In the genomic region with DNA sequence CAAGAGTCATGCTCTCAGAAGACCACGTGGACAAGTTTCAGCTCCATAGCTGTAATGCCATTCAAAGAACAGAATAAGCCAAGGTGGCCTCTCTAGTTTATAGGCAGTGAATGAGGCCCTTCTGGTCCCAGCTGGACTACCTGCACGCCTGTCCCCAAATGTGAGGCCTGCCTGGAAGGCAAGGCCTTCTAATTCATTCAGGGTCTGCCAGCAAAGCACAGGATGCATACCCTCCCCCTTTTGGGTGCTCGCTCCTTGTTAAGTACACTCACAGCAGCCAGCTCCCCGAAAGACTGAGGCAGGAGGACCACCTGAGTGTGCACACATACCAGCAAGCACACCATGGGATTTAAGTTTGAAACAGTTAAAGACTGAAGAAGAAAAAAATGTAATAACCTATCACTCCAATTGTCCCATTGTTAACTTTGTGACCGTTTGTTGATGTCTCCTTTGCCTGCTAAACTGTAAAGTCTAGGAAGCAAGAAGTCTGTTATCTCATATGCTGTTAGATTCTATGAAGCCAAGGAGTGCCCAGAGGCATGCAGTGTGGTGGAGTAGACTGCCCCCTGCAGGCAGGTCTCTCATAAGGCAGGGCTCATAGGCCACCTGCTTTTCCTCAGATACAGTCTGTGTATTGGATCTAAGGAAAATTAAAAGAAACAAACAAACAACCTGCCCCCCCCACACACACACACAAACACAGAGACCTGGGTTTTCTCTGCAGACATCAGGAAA, we compare ENCODE assay signal across 8 mouse cellular contexts. TPM values are rescaled to one million over a fixed set of nuclear protein-coding genes. Genes with fewer than 3 reads are reported as not detected.
DNase-seq lines count a peak whose midpoint lies in the region; ATAC-seq lines count a peak whose summit lies in the region.

No protein-coding gene starts in this region.

- peak; percentile 71 for DNase-seq in A20 (ENCODE audit: low read depth, low spot score)
- peak; percentile 76 for DNase-seq in MN1 (ENCODE audit: low spot score)
- peak; percentile 95 to 96 for DNase-seq in cerebellum, postnatal 10 days
- peak; percentile 87 for DNase-seq in gastrocnemius, postnatal 10 days
- DNase-seq in layer of hippocampus, adult 18-20 months (ENCODE audit: low spot score in 2 of 2) = peak; percentile 80 to 93
- DNase-seq in lung, postnatal 14 days = peak; percentile 90
- peak; percentile 70 for DNase-seq in skeletal muscle tissue, adult 2 months (ENCODE audit: low read depth, low spot score)

- ATAC-seq in activated CD4-positive, CD25-positive, alpha-beta regulatory T cell, adult 4 months = no peak

RNA-seq across cellular contexts. Expression of a gene that starts 3.6 kb away (rescaled TPM):
- 10 to 100 TPM; 14.2 to 21.4 TPM for total RNA-seq in gastrocnemius, postnatal 10 days (2021)
- total RNA-seq in layer of hippocampus, adult 18-20 months (2021) = 100 to 1,000 TPM; 219 to 232 TPM
- polyA plus RNA-seq in activated CD4-positive, CD25-positive, alpha-beta regulatory T cell, adult 4 months (2017; shearing (Covaris generic)) = 1 to 10 TPM; 2.4 to 5.0 TPM

Comparison
In these comparisons a context has a peak if more than half of its experiments do, and no peak if none do; other contexts are left out.
1. RNA of a gene that starts 3.6 kb away (total RNA-seq): 219 to 232 TPM in layer of hippocampus, adult 18-20 months; 14.2 to 21.4 TPM in gastrocnemius, postnatal 10 days; every median in the first group is over 4 times any median in the second.
2. Peak in every context shown above with its lines, with median percentiles within 50 percentile points of each other: DNase-seq.